ENCODE assay signal across 17 mouse cellular contexts in genomic region chr2:17558889-17559742, GRCm38 (mm10).
DNase-seq lines count a peak whose midpoint lies in the region; ATAC-seq lines count a peak whose summit lies in the region.
"Had no signal": no experiment of that assay in that cellular context is flagged by ENCODE, and none has a peak within 500 bp of the region (broad histone marks: within the 10 kb centered on the region; RNA-seq: fewer than 3 reads in every experiment).

No protein-coding gene starts in this region.

- peak overlapping the region; percentile 18; the same call in 1 of the 2 replicates for H3K4me2 ChIP-seq in forebrain, embryonic 13.5 days
- H3K4me2 ChIP-seq in midbrain, embryonic 13.5 days (replicated peaks): peak overlapping the region; percentile 19

- ATAC-seq in frontal cortex, adult (ENCODE audit: low TSS enrichment): peak; percentile 67
- peak; percentile 68; the same call in 1 of the 2 replicates for ATAC-seq in forebrain, embryonic 13.5 days
- ATAC-seq in midbrain, embryonic 13.5 days: peak; percentile 77

- H3K9ac ChIP-seq in forebrain, embryonic 13.5 days: no peak overlapping the region
- no peak overlapping the region for H3K9ac ChIP-seq in midbrain, embryonic 13.5 days (replicated peaks)

- H3K27ac ChIP-seq in forebrain, embryonic 13.5 days: peak overlapping the region; percentile 42; the same call in 1 of the 2 replicates
- no peak overlapping the region for H3K27ac ChIP-seq in midbrain, embryonic 13.5 days
- H3K27ac ChIP-seq: stomach, postnatal 0 days had no signal

- H3K4me1 ChIP-seq in forebrain, embryonic 13.5 days: peaks cover 13% of the 10 kb centered on the region
- peaks cover 14% of the 10 kb centered on the region for H3K4me1 ChIP-seq in midbrain, embryonic 13.5 days (replicated peaks)

- no peaks in the 10 kb centered on the region for H3K9me3 ChIP-seq in forebrain, embryonic 13.5 days (replicated peaks)
- no peaks in the 10 kb centered on the region for H3K9me3 ChIP-seq in midbrain, embryonic 13.5 days

- no peak for DNase-seq in frontal cortex, postnatal 25 days (ENCODE audit: low spot score in 2 of 2)
- DNase-seq in brain, adult 2 months (ENCODE audit: low read depth, low spot score): peak; percentile 53
- no peak for DNase-seq in layer of hippocampus, adult 9-11 months
- no peak for DNase-seq in gastrocnemius, adult 18-20 months (ENCODE audit: low spot score)
- no peak for DNase-seq in left cerebral cortex, adult 18-20 months (ENCODE audit: low spot score in 2 of 2)
- DNase-seq: cerebellum, adult 8-10 months; gastrocnemius, postnatal 10 days; kidney, adult 8-10 months; kidney, postnatal 4 days; lung, adult 18-20 months; lung, postnatal 36 days; right cerebral cortex, postnatal 25 days had no signal

- no peaks in the 10 kb centered on the region for H3K36me3 ChIP-seq in forebrain, embryonic 13.5 days (ENCODE audit: poor library complexity, severe bottlenecking)
- H3K36me3 ChIP-seq in midbrain, embryonic 13.5 days: no peaks in the 10 kb centered on the region

- 8% methylated on average over 4 of the region's 4 CpGs for WGBS in forebrain, embryonic 13.5 days
- 10% methylated on average over 4 of the region's 4 CpGs for WGBS in midbrain, embryonic 13.5 days

- no peaks in the 10 kb centered on the region for H3K27me3 ChIP-seq in forebrain, embryonic 13.5 days
- no peaks in the 10 kb centered on the region for H3K27me3 ChIP-seq in midbrain, embryonic 13.5 days
- H3K27me3 ChIP-seq: CH12.LX had no signal

- H3K4me3 ChIP-seq in forebrain, embryonic 13.5 days: no peak overlapping the region
- H3K4me3 ChIP-seq in midbrain, embryonic 13.5 days (replicated peaks): no peak overlapping the region
